Mouse (Mus musculus) CD4-positive, CD25-positive, alpha-beta regulatory T cell, adult 2 months (primary cell): Measurements from ENCODE around the gene Cadm2.

Experiments used
- DNase-seq: peaks from one replicate; pipeline ENCODE4 v3.0.0-alpha.2; 2012; ENCODE audit warnings: low read depth, low spot score

Gene Cadm2

DNA sequence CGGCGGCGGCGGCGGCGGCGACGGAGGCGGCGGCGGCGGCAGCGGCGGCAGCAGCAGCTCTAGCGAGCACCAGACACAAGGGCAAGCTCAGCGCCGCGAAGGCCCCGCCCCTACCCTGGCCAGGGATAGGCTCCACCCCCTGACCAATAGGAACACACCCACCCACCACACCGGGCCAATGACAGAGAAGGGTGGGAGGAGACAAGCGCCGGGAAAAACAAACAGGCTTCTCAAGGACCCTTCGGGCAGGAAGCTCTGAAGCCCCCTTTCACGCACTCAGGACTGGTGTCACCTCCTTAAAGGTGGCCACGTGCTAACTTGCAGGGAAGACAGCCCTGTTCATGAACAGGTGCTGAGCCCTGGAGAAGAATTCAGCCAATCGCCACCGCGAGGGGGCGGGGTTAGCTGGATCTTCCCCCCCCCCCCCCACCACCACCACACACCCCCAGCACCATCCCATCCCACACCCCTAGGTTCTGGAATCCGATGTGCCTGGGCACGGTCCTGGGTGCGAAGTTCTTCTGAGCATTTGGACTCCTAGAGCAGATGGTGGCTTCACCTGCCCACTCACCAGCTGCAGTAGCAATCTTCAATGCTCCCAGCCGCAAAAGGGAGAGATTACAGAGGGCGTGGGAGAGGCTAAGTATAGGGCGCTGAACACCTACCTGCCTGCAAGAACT is at the start of gene Cadm2:
Gene Cadm2, minus strand, starts transcription at position 83 of the 680 bp plus-strand sequence.
- DNase-seq, result peak; percentile 56

DNA sequence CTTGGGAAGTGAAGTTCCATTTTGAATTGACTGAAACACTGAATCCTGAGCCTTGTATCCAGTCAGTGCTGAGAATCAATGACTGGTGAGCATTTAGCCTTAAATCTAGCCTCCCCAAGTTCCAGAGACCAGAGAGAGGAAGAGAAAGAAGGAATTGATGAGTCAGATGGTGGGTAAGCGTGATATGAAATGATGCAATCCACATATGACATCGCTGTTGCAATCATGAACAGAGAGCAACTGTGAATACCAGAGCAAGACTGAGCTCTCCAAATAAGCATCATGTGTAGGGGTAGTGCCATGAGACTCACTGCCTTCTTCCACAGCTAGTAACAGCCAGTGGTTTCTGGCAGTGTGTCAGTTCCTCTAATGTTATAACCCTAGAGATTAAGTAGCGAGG is 26.2 kb upstream of the Cadm2 start:
- DNase-seq, result no peak

DNA sequence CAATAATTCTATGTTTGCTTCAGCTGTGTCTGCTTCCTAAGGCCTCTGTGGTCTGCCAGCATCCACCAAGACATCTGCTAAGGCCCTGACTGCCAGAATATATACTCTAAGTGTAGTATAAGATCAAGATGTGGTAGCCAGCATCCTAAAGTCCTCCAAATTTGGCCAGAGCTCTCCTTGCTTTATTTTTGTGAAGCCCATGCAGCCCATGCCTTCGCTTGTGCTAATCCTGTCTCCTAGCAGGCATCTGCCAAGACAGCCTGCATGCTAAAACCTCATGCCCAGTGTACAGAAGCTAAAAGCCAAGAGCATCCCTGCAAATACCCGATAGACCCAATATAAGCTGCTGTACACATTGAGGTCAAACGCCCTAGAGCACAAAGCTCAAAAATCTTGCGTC is 22.9 kb upstream of the Cadm2 start:
- no peak for DNase-seq

- peak; percentile 1 for DNase-seq
These were observed 564 bp downstream of the Cadm2 start for GRCm38 (mm10) chr16:67619906-67620781.

DNA sequence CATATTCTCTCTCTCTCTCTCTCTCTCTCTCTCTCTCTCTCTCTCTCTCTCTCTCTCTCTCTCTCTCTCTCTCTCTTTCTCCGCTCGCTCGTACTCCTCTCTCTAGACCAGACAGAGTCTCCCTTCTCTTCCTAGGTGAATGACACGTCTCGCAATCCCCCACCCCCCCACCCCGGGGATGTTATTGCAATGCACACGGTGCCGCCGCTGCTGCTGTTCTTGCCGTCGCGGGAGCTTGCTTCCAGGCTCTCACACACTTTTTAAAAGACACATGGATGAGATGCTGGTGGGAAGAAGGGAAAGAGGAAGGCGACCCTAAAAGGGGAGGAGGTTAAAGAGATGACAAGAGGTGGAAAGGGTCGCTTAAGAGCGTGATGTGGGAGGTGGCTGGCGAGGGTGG is 1.3 kb downstream of the Cadm2 start:
- DNase-seq, result no peak

GRCm38 (mm10) chr16:67618817-67619216 is 1.9 kb downstream of the Cadm2 start:
- DNase-seq, result no peak

- no peak for DNase-seq
These were observed 2.9 kb downstream of the Cadm2 start for GRCm38 (mm10) chr16:67617811-67618210.

DNA sequence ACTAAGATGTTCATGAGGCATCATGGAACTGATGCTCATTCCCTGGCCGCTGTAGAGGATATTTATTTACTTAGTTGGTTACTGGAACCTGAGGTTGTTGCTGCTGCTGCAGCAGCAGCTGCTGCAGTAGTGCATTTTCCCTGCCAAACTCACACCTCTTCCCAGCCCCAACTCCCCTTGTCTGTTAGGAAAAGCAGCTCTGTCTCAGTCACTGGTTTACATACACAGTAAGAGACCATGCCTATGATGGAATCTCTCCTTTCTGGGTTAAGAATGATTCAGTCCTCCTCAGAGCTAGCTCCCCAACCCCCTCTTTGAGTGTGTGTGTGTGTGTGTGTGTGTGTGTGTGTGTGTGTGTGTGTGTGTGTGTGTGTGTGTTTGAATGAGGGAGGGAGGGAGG is 3.5 kb downstream of the Cadm2 start:
- no peak for DNase-seq

DNA sequence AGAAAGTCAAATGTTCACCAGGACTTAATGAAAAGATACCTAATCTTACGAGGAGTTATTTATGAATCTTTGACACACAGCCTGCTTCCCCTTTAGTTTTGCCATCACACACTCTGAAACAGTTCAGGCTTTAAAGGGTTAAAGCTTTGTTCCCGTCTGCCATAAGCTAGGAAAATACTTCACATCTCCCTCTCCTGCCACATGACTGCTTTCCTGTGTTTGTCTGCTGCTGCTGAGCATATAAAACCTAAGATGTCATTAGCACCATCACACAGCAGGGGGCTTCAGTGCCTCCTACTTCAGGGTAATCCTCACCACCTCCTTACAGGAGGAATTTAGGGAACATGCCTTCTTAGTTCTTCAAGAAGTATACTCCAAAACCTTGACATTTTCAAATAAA is 6.8 kb downstream of the Cadm2 start:
- DNase-seq, result no peak

DNA sequence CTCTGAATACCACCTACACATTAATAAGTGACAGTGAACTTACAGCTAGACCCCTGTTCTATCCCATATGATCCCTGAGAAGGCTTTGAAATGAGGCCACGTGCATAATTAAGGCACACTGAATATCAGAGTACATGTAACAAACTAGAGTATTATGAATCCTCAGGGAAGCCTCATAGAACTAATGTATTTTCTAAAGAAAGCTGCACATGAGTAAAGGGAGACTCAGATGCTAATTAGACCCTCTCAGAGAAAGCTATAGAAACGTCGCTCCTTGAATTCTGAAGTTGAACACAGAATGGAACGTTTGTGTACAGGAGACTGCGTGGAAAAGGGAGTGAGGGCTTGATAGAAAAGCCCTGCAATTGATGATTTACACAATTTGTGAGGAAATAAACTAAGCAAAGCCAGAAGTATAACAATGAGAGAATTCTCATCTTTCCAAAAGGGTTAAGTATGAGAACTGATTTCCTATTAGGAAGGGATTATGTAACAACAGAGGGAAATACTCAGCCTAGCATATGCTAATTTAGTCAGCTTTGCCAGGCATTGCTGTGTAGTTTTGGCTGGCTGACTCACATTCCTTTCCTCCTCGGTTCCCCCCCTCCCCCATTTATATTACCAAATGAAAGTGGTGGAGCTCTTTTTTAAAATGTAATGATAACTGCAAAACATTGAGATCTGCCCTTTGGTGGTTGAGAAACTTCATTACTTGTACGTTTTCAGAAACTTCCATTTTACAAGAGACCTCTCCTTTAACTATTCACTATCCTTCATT is 9.6 kb downstream of the Cadm2 start:
- DNase-seq, result no peak

DNA sequence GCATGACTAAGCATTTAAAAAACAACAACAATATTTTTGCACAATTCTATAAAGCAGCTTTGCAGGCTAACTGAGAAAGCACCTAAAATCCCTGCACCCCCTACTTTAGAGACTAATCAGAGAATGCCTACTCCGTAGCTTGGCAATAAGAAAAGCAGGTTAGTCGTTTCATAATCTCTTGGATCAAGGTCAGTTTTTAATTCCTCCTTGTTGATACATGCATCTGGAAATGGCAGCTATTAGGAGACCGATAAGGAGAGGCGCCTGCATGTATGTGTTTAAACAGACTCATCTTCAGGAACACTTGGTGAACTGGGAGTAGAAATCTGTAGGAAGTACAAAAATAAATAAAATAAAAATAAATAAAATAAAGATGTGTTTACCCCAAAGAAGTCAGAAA is 11.6 kb downstream of the Cadm2 start:
- no peak for DNase-seq

- no peak for DNase-seq
These were observed 12.2 kb downstream of the Cadm2 start for GRCm38 (mm10) chr16:67608499-67608898.

DNA sequence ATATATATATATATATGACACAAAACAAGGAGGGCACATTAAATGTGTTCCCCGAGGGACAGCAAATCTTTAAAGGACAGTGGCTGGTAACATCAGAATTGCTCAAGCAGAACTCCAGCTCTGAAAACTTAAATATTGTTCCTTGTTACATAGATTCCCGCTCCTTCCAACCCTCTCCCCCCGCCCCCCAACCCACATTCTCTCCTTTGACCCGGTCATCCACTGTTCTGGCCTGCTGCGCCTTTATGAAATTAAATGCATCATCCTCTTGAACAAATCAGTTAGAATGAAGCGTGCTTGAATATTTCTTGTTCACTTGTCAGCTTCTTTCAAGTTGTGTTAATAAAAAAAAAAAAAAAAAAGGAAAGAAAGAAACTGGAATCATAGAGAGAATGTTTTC is 15.0 kb downstream of the Cadm2 start:
- DNase-seq, result no peak

DNA sequence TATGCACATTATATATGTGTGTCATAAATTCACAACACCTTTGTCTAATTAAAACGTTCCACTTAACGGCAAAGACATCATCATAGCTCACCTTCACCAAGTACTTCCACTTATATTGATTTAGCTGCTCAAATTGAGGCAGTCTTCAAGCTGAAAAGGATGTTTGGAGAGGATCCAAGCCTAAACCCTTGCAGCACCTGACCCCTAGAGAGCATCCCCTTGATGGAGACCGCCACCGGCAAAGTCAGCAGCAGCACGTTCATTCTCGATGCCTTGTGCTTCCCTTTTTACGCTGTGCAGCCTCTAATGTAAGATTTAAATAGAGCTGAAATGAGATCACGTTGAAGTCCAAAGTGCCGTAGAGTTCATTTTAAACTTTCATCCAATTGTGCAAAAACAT is 20.7 kb downstream of the Cadm2 start:
- DNase-seq, result no peak

GRCm38 (mm10) chr16:67598841-67599240 is 21.9 kb downstream of the Cadm2 start:
- DNase-seq, result no peak

- DNase-seq, result no peak
These were observed 29.7 kb downstream of the Cadm2 start for GRCm38 (mm10) chr16:67591015-67591414.

- DNase-seq, result no peak
These were observed 41.7 kb downstream of the Cadm2 start for GRCm38 (mm10) chr16:67578842-67579517.

- DNase-seq, result no peak
These were observed 45.2 kb downstream of the Cadm2 start for GRCm38 (mm10) chr16:67575557-67575956.

- DNase-seq, result no peak
These were observed 93.7 kb downstream of the Cadm2 start for GRCm38 (mm10) chr16:67526992-67527391.

GRCm38 (mm10) chr16:67524878-67525277 is 95.8 kb downstream of the Cadm2 start:
- DNase-seq, result no peak

DNA sequence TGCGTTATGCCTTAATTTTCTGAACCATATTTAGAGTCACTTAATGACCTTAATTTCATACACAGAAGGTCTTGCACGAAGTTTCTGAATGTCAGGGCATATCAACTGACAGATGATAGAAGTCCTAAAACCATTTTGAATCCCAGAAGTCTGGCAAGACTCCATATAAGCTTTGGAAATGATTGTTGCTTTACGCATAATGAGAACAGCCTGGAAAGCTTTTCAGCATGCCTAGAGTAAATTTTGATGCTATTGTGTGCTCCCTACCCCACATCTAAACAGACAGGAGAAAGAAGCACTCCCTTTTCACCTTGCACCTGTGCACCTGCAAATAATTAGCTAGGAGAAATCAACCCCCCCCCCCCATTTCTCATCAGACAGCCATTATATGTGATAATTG is 102.4 kb downstream of the Cadm2 start:
- no peak for DNase-seq

DNA sequence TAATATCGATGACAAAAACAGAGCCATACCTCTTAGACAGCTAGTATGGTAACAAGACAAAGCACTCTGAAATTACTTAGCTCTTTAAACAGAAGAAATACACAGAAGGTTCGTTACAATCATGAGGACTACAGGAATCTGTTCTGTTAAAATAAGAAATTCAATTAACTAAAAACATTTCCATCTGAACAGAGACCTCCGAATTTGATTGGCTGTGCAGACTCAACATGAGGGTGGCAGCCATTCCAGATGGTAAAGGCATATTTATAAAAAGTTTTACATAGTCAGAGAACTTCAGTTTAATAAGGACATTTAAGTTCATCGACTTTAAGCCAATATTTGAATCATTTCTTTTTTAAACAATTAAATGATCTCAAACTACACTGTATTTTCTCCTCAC is 105.2 kb downstream of the Cadm2 start:
- DNase-seq, result no peak
